Mouse (Mus musculus) forebrain, embryonic 15.5 days (tissue): ENCODE data around the gene Uba3. TPM values are rescaled to one million over a fixed set of nuclear protein-coding genes. Genes with fewer than 3 reads are reported as not detected.
A peak's percentile ranks its signal among the peaks of the same experiment; 100 is the strongest.

Experiments used
- ATAC-seq: fragments of 200-750 bp; cut with Nextera tagmentation; replicated peaks from 2 replicates; pipeline ENCODE4 v1.8.0; 2017; ENCODE audit warnings: mild to moderate bottlenecking, moderate TSS enrichment, moderate library complexity
- H3K27ac ChIP-seq: fragments of 300-500 bp; sonication (generic); replicated peaks from 2 replicates; pipeline ENCODE4 v1.5.1; 2015; ENCODE audit warnings: mild to moderate bottlenecking, inconsistent platforms
- H3K27me3 ChIP-seq: fragments of 300-500 bp; sonication (generic); 2 replicates; pipeline ENCODE4 v1.6.1; 2015; ENCODE audit warnings: inconsistent platforms
- H3K36me3 ChIP-seq: fragments of 300-500 bp; sonication (generic); 2 replicates; pipeline ENCODE4 v1.6.1; 2015; ENCODE audit warnings: mild to moderate bottlenecking, inconsistent platforms
- H3K4me1 ChIP-seq: fragments of 300-500 bp; sonication (generic); 2 replicates; pipeline ENCODE4 v1.6.1; 2015; ENCODE audit warnings: inconsistent platforms
- H3K4me2 ChIP-seq: fragments of 300-500 bp; sonication (generic); replicated peaks from 2 replicates; pipeline ENCODE4 v1.6.1; 2015; ENCODE audit warnings: mild to moderate bottlenecking, inconsistent platforms
- H3K4me3 ChIP-seq: fragments of 300-500 bp; sonication (generic); 2 replicates; pipeline ENCODE4 v1.5.1; 2015; ENCODE audit warnings: mild to moderate bottlenecking, inconsistent platforms
- H3K9ac ChIP-seq: fragments of 300-500 bp; sonication (generic); replicated peaks from 2 replicates; pipeline ENCODE4 v1.6.1; 2015; ENCODE audit warnings: mild to moderate bottlenecking, inconsistent platforms
- H3K9me3 ChIP-seq: fragments of 300-500 bp; sonication (generic); 2 replicates; pipeline ENCODE4 v1.6.1; 2016; ENCODE audit warnings: inconsistent platforms
- WGBS: fragments of 180-500 bp; shearing (Covaris S2); methylation state at CpG from one replicate; pipeline ENCODE4 v1.1.7; 2015; ENCODE audit warnings: mixed read lengths; 5-methylcytosine and 5-hydroxymethylcytosine counted together
- polyA plus RNA-seq: library from polyadenylated mRNA; unstranded; fragments of >200 nt; fragmentation: Nextera tagmentation; extraction: Ambion mirVana; gene quantifications from 2 replicates; pipeline ENCODE4 v1.2.1, GENCODE M21; 2015

Uba3 gene
- 98.7 and 102 TPM in 2 replicates for polyA plus RNA-seq

DNA sequence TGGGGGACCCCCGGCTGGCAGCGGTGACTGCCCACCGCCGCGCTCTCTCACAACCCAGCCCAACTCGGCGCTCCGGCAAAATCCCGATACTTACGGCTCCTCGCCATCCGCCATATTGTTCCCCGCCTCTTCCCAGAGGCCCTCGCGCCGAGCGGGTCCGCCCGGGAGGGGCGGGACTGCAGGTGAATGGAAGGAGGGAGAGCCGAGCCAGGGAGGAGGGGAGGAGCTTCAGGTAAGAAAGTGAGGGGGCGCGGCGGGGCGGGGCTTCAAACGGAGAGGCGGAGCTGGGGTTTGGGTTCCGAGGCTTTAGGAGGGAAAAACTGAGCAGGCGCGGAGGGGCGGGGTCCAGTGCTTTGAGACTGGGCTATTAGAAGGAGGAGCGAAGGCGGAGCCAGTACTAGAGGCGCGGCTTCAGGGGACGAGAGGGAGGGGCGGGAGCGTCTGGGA is at the start of gene Uba3:
Gene Uba3, minus strand, starts transcription at position 209 of the 447 bp plus-strand sequence.
- H3K4me1 ChIP-seq: peaks cover 18% of the 10 kb centered on the region
- WGBS: under 1% methylated on average over 38 of the region's 38 CpGs
- H3K9me3 ChIP-seq: no peaks in the 10 kb centered on the region
- peak within 1 kb of the TSS; percentile 87 for H3K27ac ChIP-seq
- H3K27me3 ChIP-seq: no peaks in the 10 kb centered on the region
- peak; percentile 98 for ATAC-seq
- H3K9ac ChIP-seq: peak within 1 kb of the TSS; percentile 94
- H3K4me2 ChIP-seq: peak within 1 kb of the TSS; percentile 61
- H3K4me3 ChIP-seq: peak within 1 kb of the TSS; percentile 84
- H3K36me3 ChIP-seq: no peaks in the 10 kb centered on the region

DNA sequence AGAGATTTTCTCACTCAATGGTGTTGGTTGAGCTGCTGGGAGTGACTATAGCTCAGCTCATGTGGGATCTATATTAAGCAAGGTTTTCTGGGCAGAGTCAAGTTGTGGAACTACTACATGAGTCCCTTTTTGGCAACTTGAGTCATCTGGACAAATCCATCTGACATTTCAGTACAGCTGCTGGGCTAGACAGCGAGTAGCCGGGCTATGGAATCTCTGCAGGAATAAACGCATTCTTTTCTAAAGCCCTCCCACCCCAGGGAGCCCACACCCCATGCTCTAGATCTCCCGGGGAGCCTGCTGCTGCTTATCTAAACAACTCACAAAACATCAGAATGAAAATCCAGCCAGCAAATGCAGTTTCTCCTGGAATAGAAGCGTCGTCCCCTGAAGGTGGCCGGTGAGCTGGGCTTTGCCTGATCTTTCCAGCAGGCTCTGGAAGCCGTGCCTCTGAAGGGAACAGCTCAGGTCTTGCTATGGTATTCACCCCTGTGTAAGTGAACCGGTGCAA is 47.3 kb upstream of the Uba3 start, which contains the start of gene Lmod3:
Gene Lmod3, minus strand, starts transcription at position 49 of the 511 bp plus-strand sequence.
- no peaks in the 10 kb centered on the region for H3K27me3 ChIP-seq
- H3K4me2 ChIP-seq: no peak within 1 kb of the TSS
- WGBS: 35% methylated on average over 9 of the region's 9 CpGs
- ATAC-seq: no peak
- no peaks in the 10 kb centered on the region for H3K4me1 ChIP-seq
- no peak within 1 kb of the TSS for H3K9ac ChIP-seq
- no peaks in the 10 kb centered on the region for H3K9me3 ChIP-seq
- H3K4me3 ChIP-seq: no peak within 1 kb of the TSS
- H3K27ac ChIP-seq: no peak within 1 kb of the TSS
- H3K36me3 ChIP-seq: no peaks in the 10 kb centered on the region

DNA sequence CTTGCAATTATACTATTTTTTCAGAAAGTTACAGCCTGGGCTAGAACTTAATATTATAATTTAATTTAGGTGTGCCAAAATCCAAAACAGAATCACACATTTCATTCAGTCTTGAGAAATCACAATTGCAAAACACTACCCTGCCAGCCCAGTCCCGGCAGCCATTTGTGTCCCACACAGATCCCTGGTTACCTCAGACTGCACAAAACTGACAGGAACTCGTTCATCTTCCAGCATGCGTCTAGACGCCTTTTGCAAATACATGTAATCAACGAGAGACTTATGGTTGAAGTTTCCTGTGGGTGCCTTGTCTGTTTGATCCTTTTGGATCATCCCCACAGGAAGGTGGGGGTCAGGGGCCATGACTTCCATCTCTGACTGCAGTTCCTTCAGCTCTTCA is 46.6 kb upstream of the Uba3 start:
- Histone ChIP-seq H3K27ac (no peak overlapping the region), H3K4me3 (no peak overlapping the region), H3K9me3 (no peaks in the 10 kb centered on the region), H3K4me1 (no peaks in the 10 kb centered on the region), H3K36me3 (no peaks in the 10 kb centered on the region), H3K4me2 (no peak overlapping the region), H3K9ac (no peak overlapping the region), H3K27me3 (no peaks in the 10 kb centered on the region)
- ATAC-seq: no peak
- WGBS: 79% methylated on average over 5 of the region's 5 CpGs

DNA sequence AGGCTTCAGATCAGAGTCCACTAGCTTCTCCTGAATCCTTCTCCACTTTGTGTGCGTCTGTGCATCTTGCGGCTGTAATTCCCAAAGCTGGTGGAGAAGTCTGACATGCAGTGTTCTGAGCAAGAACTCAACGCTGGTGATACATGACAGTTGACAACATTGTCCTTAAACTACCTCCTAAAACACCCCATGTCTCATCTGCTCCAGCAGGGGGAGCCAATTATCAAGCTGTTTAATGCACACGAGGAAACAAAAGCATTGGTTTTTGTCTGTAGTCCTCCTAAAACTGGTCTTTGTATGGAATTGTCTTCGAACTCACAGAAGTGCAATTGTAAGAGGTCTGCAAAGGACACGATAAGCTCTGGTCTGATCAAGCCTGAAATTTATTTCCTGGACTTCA is 45.5 kb upstream of the Uba3 start:
- H3K27ac ChIP-seq: no peak overlapping the region
- H3K9me3 ChIP-seq: no peaks in the 10 kb centered on the region
- ATAC-seq: no peak
- H3K36me3 ChIP-seq: no peaks in the 10 kb centered on the region
- H3K27me3 ChIP-seq: no peaks in the 10 kb centered on the region
- no peaks in the 10 kb centered on the region for H3K4me1 ChIP-seq
- H3K4me2 ChIP-seq: no peak overlapping the region
- WGBS: 43% methylated on average over 6 of the region's 6 CpGs
- H3K4me3 ChIP-seq: no peak overlapping the region
- H3K9ac ChIP-seq: no peak overlapping the region

DNA sequence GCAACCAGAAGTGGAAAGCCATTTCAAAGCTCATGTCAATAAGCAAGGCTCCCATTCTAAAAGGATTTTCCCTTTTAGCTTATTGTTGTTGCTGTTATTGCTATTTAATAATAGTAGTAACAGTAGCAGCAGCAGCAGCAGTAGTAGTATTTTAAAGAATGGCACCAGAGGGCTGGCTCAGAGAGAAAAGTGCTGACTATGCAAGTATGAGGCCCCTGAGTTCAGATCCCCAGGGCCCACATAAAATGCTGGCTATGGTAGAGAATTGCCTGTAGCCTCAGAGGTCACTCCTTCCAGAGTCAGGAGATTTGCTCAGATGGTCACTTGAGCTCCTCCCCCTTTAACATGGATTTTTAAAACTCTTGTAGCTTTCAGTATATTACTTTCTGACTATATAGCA is 39.8 kb upstream of the Uba3 start:
- no peaks in the 10 kb centered on the region for H3K4me1 ChIP-seq
- no peaks in the 10 kb centered on the region for H3K27me3 ChIP-seq
- H3K4me2 ChIP-seq: no peak overlapping the region
- ATAC-seq: no peak
- no peak overlapping the region for H3K9ac ChIP-seq
- H3K27ac ChIP-seq: no peak overlapping the region
- H3K9me3 ChIP-seq: no peaks in the 10 kb centered on the region
- H3K4me3 ChIP-seq: no peak overlapping the region
- H3K36me3 ChIP-seq: no peaks in the 10 kb centered on the region

DNA sequence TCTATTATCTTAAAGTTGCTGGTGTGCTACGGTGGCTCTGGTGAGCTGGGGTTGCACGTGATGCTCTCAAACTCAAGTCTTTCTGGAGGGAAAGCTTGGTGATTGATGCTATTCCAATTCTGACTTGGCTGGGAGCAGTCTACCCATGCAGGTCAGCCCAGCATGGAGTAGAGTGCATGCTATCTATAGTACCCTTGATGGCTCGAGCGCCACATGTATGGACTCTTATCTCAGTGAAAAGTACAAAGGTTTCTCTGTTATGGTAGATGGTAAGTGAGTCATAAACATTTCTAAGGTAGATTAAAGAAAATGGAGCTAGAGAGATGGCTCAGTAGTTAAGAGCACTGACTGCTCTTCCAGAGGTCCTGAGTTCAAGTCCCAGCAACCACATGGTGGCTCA is 37.1 kb upstream of the Uba3 start:
- 90% methylated on average over 4 of the region's 4 CpGs for WGBS

DNA sequence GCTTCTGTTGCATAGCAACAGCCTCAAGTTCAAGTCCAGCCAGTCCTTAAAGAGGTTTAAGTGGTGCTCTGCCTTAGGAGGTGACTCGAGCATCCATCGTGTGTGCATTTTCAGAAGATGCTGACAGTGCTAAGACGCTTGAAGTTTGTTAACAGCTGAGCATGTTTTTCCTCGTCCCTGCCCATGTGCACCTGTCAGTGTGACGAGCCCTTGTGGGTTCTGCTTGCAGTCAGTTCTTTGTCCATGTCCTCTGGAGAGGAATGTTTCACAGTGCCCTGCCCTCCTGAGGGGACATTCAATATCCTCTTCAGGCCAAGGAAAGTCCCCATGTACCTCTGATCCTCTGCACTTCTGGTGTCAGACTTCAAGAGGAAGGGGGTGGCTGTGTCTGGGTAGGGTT is 34.6 kb upstream of the Uba3 start:
- 78% methylated on average over 5 of the region's 5 CpGs for WGBS
- no peaks in the 10 kb centered on the region for H3K9me3 ChIP-seq
- H3K9ac ChIP-seq: no peak overlapping the region
- ATAC-seq: no peak
- no peak overlapping the region for H3K4me3 ChIP-seq
- no peak overlapping the region for H3K27ac ChIP-seq
- H3K36me3 ChIP-seq: no peaks in the 10 kb centered on the region
- no peaks in the 10 kb centered on the region for H3K4me1 ChIP-seq
- H3K4me2 ChIP-seq: no peak overlapping the region
- no peaks in the 10 kb centered on the region for H3K27me3 ChIP-seq

More for the DNA sequence above, 37.1 kb upstream of the Uba3 start:
- H3K36me3 ChIP-seq: no peaks in the 10 kb centered on the region
- no peaks in the 10 kb centered on the region for H3K4me1 ChIP-seq
- no peak for ATAC-seq
- H3K9me3 ChIP-seq: no peaks in the 10 kb centered on the region
- H3K27me3 ChIP-seq: no peaks in the 10 kb centered on the region
- no peak overlapping the region for H3K27ac ChIP-seq
- no peak overlapping the region for H3K4me2 ChIP-seq
- H3K4me3 ChIP-seq: no peak overlapping the region
- no peak overlapping the region for H3K9ac ChIP-seq

DNA sequence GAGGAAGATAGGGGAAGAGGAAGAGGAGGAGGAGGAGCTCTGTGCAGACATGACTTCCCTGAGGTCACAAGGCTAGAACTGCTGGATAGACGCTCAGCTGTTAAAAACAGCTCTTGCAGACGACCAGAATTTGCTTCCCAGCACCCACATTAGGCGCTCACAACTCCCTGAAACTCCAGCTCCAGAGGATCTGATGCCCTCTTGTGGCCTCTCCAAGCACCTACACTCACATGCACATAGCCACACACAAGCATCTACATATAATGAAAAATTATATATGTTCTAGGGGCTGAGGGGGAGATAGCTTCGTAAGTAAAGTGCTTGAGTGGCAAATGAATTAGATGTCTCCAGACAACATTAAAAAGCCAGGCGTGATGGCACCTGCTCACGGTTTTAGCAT is 33.9 kb upstream of the Uba3 start:
- Histone ChIP-seq H3K4me2 (no peak overlapping the region), H3K36me3 (0 out of 2 replicates have a peak, but pooled peaks cover 2% of the 10 kb centered on the region), H3K9ac (no peak overlapping the region), H3K27ac (no peak overlapping the region), H3K9me3 (no peaks in the 10 kb centered on the region), H3K27me3 (no peaks in the 10 kb centered on the region), H3K4me3 (no peak overlapping the region), H3K4me1 (no peaks in the 10 kb centered on the region)
- 97% methylated on average over 6 of the region's 6 CpGs for WGBS
- no peak for ATAC-seq

DNA sequence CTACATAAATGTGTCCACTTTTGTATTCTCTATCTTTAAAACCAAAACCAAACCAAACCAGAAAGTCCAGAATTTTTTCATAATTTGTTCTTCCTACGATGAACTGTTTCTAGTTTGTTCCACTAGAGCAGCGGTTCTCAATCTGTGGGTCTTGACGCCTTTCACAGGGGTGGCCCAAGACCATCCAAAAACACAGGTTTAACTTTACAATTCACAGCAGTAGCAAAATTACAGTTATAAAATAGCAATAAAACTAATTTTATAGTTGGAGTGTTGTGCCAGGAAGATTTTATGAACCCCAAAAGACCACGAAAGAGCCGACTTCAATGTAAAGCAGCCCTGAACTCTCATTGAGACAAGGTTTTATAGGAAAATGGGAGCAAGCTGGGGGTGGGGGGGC is 30.6 kb upstream of the Uba3 start:
- peaks cover 16% of the 10 kb centered on the region for H3K36me3 ChIP-seq
- no peak overlapping the region for H3K4me2 ChIP-seq
- H3K9ac ChIP-seq: no peak overlapping the region
- WGBS: 98% methylated on average over 5 of the region's 5 CpGs
- H3K4me3 ChIP-seq: no peak overlapping the region
- ATAC-seq: no peak
- H3K4me1 ChIP-seq: no peaks in the 10 kb centered on the region
- H3K27me3 ChIP-seq: no peaks in the 10 kb centered on the region
- no peaks in the 10 kb centered on the region for H3K9me3 ChIP-seq
- no peak overlapping the region for H3K27ac ChIP-seq

DNA sequence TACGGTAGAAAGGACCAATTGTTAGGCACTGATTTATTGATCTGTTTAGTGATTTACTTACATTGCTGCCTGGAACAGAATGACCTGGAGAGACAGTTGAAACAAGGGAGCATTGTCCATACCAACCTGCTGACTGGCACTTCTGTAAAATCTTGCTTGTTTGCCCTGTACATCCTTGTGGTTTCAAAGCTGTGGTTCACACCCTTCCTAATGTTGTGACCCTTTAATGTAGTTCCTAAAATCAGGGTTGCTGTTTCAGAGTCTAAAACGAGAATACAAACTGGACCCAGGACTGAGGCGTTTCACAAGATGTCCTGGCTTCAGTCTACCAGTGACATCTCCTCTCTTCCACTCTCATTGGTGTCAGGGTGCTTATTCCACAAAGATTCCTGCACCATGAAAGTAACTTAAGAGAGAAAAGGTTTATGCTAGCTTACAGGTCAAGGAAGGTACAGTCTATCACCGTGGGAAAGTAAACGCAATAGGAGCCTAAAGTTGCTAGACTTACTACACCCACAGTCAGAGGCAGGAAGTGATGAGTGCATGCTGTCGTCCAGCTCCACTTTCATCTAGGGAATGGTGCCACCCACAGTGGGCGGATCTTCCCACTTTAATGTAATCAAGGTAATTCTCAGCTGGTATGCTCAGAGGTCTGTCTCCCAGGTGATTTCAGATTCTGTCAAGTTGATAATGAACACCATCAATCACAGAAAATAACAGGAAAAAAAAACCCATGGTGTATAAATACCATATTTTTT is 29.6 kb upstream of the Uba3 start:
- Histone ChIP-seq H3K9ac (no peak overlapping the region), H3K9me3 (no peaks in the 10 kb centered on the region), H3K27ac (no peak overlapping the region), H3K36me3 (peaks cover 25% of the 10 kb centered on the region), H3K4me3 (no peak overlapping the region), H3K27me3 (no peaks in the 10 kb centered on the region), H3K4me2 (no peak overlapping the region), H3K4me1 (no peaks in the 10 kb centered on the region)
- no peak for ATAC-seq
- WGBS: 92% methylated on average over 7 of the region's 7 CpGs

DNA sequence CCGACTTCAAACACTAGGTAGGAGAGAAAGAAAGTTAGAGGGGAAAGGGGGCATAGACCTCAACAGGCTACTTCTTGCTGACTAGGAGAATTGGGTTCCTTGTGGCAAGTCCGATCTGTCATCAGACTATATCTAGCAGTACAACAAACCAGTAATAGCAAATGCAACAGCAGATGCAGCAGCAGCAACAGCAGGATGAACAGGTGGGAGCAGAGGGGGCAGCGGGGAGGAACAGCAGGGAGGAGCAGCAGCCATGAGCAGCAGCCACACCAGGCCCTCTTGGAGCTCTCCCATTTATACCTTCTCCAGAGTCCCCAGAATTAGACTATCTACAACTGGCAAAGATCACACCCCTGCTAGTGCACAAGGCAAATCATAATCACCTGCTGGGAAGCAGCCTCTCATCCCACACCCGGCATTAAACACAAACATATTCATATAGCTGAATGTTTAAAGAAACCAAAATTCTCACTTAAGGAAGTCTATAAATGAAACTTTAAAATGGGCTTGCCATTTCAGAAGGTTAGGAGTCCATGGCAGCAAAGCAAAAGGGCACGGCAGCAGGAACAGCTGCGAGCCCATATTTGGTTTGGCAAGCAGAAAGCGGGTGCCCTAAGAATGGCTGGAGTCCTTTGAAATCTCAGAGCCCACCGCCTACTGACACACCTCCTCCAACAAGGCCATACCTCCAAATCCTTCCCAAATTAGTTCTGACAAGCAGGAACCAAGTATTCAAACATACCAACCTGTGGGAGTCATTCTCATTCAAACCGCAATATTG is 21.8 kb upstream of the Uba3 start:
- Histone ChIP-seq H3K4me2 (no peak overlapping the region), H3K27ac (no peak overlapping the region), H3K27me3 (no peaks in the 10 kb centered on the region), H3K9me3 (no peaks in the 10 kb centered on the region), H3K36me3 (peaks cover 15% of the 10 kb centered on the region), H3K9ac (no peak overlapping the region), H3K4me3 (no peak overlapping the region), H3K4me1 (peaks cover 2% of the 10 kb centered on the region; the same call in 1 of the 2 replicates)
- ATAC-seq: no peak
- WGBS: 96% methylated on average over 9 of the region's 9 CpGs

DNA sequence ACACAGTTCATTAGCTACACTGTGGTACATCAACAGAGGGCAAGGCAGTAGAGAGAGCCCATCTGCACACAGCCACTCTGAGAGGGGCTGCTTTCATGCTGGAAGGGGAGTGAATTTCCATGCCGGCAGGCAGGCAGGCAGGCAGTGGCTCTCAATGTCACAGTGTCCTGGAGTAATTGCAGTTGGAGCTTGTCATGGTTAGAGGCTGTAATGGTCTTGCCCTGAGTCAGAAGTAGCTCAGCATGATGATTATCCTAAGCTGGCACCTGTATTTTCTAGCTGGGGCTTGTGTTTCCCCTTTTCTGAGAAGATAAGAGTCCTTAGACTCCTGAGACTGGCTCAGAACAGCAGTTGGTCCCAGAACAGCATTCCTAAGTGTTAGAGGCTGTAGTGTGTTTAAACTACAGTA is 20.6 kb upstream of the Uba3 start:
- ATAC-seq: no peak
- Histone ChIP-seq H3K4me3 (no peak overlapping the region), H3K9me3 (no peaks in the 10 kb centered on the region), H3K27me3 (no peaks in the 10 kb centered on the region), H3K27ac (no peak overlapping the region), H3K9ac (no peak overlapping the region), H3K36me3 (peaks cover 12% of the 10 kb centered on the region), H3K4me1 (peaks cover 14% of the 10 kb centered on the region), H3K4me2 (no peak overlapping the region)
- 27% methylated on average over 1 of the region's 1 CpGs for WGBS
